Mouse (Mus musculus): ENCODE measurements around the gene Rcn3. TPM values are rescaled to one million over a fixed set of nuclear protein-coding genes. Genes with fewer than 3 reads are reported as not detected.
A peak's percentile ranks its signal among the peaks of the same experiment; 100 is the strongest.

Gene Rcn3
- polyA plus RNA-seq, 1 experiment from 2014 or later = 262 TPM

GRCm38 (mm10) chr7:45056329-45056971, 35.6 kb downstream of the Rcn3 start:
- H3K27me3 ChIP-seq (ENCODE audit: control insufficient read depth, insufficient read depth, low read length) = no peaks in the 10 kb centered on the region
- H3K4me3 ChIP-seq (ENCODE audit: control insufficient read depth in 1 of 2, insufficient read depth in 1 of 2, low read depth in 1 of 2, low read length in 2 of 2) = no peak overlapping the region
- H3K9ac ChIP-seq (ENCODE audit: low read length) = no peak overlapping the region
- no peaks in the 10 kb centered on the region for H3K36me3 ChIP-seq (ENCODE audit: control insufficient read depth, insufficient read depth, low read length)
- no peak overlapping the region for H3K4me2 ChIP-seq (ENCODE audit: low read length)
- no peak overlapping the region for H3K27ac ChIP-seq (replicated peaks in 1 of 2; ENCODE audit: control insufficient read depth in 1 of 2, insufficient read depth in 1 of 2, low read depth in 2 of 2, low read length in 2 of 2)
- H3K9me3 ChIP-seq (ENCODE audit: control insufficient read depth, low read length) = no peaks in the 10 kb centered on the region
- ATAC-seq (ENCODE audit: insufficient number of reproducible peaks, insufficient read depth, low FRiP score, low read depth) = no peak
- H3K4me1 ChIP-seq (ENCODE audit: control insufficient read depth in 2 of 2, insufficient read depth in 2 of 2, low read length in 2 of 2) = peaks cover 7 to 8% of the 10 kb centered on the region in 2 experiments; a peak in 3 of 4 replicates
- WGBS = 61% methylated on average over 14 of the region's 14 CpGs

- H3K9me3 ChIP-seq (ENCODE audit: control insufficient read depth, low read length) = no peaks in the 10 kb centered on the region
- peak overlapping the region; percentile 97 for H3K4me2 ChIP-seq (ENCODE audit: low read length)
- H3K9ac ChIP-seq (ENCODE audit: low read length) = peak overlapping the region; percentile 92
- H3K4me1 ChIP-seq (ENCODE audit: control insufficient read depth in 2 of 2, insufficient read depth in 2 of 2, low read length in 2 of 2) = peaks cover 7 to 14% of the 10 kb centered on the region in 2 experiments; a peak in 3 of 4 replicates
- peak; percentile 95 for ATAC-seq (ENCODE audit: insufficient number of reproducible peaks, insufficient read depth, low FRiP score, low read depth)
- H3K27ac ChIP-seq (replicated peaks in 1 of 2; ENCODE audit: control insufficient read depth in 1 of 2, insufficient read depth in 1 of 2, low read depth in 2 of 2, low read length in 2 of 2) = peak overlapping the region; percentile 92 to 97
- WGBS = under 1% methylated on average over 33 of the region's 33 CpGs
- H3K27me3 ChIP-seq (ENCODE audit: control insufficient read depth, insufficient read depth, low read length) = no peaks in the 10 kb centered on the region
- H3K4me3 ChIP-seq (ENCODE audit: control insufficient read depth in 1 of 2, insufficient read depth in 1 of 2, low read depth in 1 of 2, low read length in 2 of 2) = peak overlapping the region; percentile 45 to 75
- peaks cover 18% of the 10 kb centered on the region for H3K36me3 ChIP-seq (ENCODE audit: control insufficient read depth, insufficient read depth, low read length)
Observed at GRCm38 (mm10) chr7:45053931-45054510, 38.0 kb downstream of the Rcn3 start.

DNA sequence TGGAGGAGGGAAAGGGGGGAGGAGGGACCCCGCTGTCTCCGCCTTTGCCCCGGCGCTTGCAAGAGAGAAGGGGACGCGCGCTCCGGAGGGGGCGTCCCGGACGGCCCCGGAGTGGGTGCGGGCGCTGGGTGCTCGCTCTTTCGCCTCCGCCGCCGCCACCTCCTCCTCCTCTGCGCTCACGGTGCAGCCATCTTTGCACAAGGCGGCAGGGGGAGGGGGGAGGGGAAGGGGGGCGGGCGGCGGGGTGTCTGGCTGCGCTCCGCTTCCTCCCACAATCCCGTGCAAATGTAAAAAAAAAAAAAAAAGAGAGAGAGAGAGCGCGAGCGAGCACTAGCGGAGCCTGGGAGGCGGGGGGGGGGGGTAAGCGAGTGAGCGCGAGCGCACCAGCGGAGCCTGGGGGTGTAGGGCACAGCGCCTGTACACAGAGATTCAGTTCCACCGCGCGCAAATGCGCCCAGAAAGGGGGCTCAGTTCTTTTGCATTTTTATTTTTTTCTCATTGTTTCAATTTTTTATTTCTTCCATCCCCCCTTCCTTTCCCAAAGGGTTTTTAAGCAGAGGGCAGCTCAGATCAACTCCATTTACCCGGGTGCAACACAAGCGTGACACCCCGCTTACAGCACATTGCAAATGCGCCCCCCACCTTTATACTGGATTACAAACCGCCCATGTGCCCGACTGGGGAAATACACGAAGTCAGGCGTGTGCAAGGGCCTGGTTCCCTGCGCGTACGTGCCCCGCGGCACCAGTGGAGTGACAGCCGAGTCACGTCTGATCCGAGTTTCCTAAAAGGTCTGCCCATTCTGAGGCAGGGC, 38.7 kb downstream of the Rcn3 start:
- peak overlapping the region; percentile 97 for H3K4me2 ChIP-seq (ENCODE audit: low read length)
- peak; percentile 58 for ATAC-seq (ENCODE audit: insufficient number of reproducible peaks, insufficient read depth, low FRiP score, low read depth)
- peaks cover 7 to 14% of the 10 kb centered on the region in 2 experiments; a peak in 3 of 4 replicates for H3K4me1 ChIP-seq (ENCODE audit: control insufficient read depth in 2 of 2, insufficient read depth in 2 of 2, low read length in 2 of 2)
- H3K36me3 ChIP-seq (ENCODE audit: control insufficient read depth, insufficient read depth, low read length) = peaks cover 25% of the 10 kb centered on the region
- peak overlapping the region; percentile 75 to 99 for H3K4me3 ChIP-seq (ENCODE audit: control insufficient read depth in 1 of 2, insufficient read depth in 1 of 2, low read depth in 1 of 2, low read length in 2 of 2)
- H3K27me3 ChIP-seq (ENCODE audit: control insufficient read depth, insufficient read depth, low read length) = no peaks in the 10 kb centered on the region
- peak overlapping the region; percentile 97 for H3K27ac ChIP-seq (replicated peaks in 1 of 2; ENCODE audit: control insufficient read depth in 1 of 2, insufficient read depth in 1 of 2, low read depth in 2 of 2, low read length in 2 of 2)
- H3K9ac ChIP-seq (ENCODE audit: low read length) = peak overlapping the region; percentile 92
- H3K9me3 ChIP-seq (ENCODE audit: control insufficient read depth, low read length) = no peaks in the 10 kb centered on the region
- under 1% methylated on average over 21 of the region's 59 CpGs for WGBS

DNA sequence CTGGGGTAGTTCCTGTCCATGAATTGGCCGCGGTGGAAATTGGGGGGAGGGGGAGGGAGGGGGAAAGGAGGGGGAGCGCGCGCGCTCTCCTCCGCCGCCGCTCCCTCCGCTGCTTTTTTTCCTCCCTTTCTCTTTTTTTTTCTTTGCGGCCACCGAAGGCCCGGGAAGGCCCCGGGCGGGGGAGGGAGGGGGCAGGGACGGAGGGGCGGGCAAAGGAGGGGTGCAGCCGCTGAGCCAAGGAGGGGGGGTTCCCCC, 39.2 kb downstream of the Rcn3 start, which contains the start of gene Prr12:
Gene Prr12 (minus strand): TSS at position 20 of the 255 bp plus-strand sequence.
- 0% methylated on average over 8 of the region's 18 CpGs for WGBS
- H3K27me3 ChIP-seq (ENCODE audit: control insufficient read depth, insufficient read depth, low read length) = no peaks in the 10 kb centered on the region
- peaks cover 30% of the 10 kb centered on the region for H3K36me3 ChIP-seq (ENCODE audit: control insufficient read depth, insufficient read depth, low read length)
- H3K9ac ChIP-seq (ENCODE audit: low read length) = peak within 1 kb of the TSS; percentile 92
- H3K9me3 ChIP-seq (ENCODE audit: control insufficient read depth, low read length) = no peaks in the 10 kb centered on the region
- peaks cover 7 to 14% of the 10 kb centered on the region in 2 experiments; a peak in 3 of 4 replicates for H3K4me1 ChIP-seq (ENCODE audit: control insufficient read depth in 2 of 2, insufficient read depth in 2 of 2, low read length in 2 of 2)
- peak within 1 kb of the TSS; percentile 97 for H3K4me2 ChIP-seq (ENCODE audit: low read length)
- peak within 1 kb of the TSS; percentile 97 for H3K27ac ChIP-seq (replicated peaks in 1 of 2; ENCODE audit: control insufficient read depth in 1 of 2, insufficient read depth in 1 of 2, low read depth in 2 of 2, low read length in 2 of 2)
- no peak; the same call in 1 of the 2 replicates for ATAC-seq (ENCODE audit: insufficient number of reproducible peaks, insufficient read depth, low FRiP score, low read depth)
- H3K4me3 ChIP-seq (ENCODE audit: control insufficient read depth in 1 of 2, insufficient read depth in 1 of 2, low read depth in 1 of 2, low read length in 2 of 2) = peak within 1 kb of the TSS; percentile 75 to 99

DNA sequence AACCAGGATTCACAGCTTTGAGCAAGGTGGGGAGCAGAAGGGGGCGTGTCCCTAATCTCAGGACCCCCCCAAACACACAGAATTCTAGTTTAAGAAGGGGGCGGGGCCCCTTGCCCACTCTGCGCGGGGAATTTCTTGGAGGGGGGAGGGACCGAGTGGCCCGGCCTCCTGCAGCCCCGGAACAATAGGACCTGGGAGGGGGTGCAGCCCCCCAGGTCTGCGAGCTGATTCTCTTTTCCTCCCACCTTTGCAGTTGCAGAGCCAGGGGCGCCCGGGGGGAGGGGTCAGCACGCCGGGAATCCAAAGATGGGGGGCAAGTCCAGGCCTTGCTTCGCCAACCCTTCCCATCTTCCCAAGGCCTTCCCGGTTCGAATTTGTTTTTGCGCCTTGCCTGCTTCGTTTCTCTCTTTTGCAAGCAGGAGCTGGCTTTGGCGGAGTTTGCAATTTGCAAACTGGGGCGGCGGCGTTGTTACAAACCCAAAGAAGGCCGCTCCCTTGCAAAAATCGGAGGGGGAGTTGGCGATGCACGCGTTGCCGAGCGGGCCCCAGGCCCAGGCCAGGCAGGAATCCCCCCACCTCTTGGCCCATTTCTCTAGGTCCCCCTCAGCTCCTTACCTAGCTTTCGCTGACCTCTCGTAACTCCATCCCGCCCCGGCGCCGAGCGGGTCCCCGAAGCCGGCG, 39.7 kb downstream of the Rcn3 start:
- no peaks in the 10 kb centered on the region for H3K9me3 ChIP-seq (ENCODE audit: control insufficient read depth, low read length)
- WGBS = under 1% methylated on average over 38 of the region's 38 CpGs
- H3K9ac ChIP-seq (ENCODE audit: low read length) = peak overlapping the region; percentile 92
- peak overlapping the region; percentile 75 to 99 for H3K4me3 ChIP-seq (ENCODE audit: control insufficient read depth in 1 of 2, insufficient read depth in 1 of 2, low read depth in 1 of 2, low read length in 2 of 2)
- peaks cover 35% of the 10 kb centered on the region for H3K36me3 ChIP-seq (ENCODE audit: control insufficient read depth, insufficient read depth, low read length)
- peaks cover 7 to 14% of the 10 kb centered on the region in 2 experiments; a peak in 3 of 4 replicates for H3K4me1 ChIP-seq (ENCODE audit: control insufficient read depth in 2 of 2, insufficient read depth in 2 of 2, low read length in 2 of 2)
- ATAC-seq (ENCODE audit: insufficient number of reproducible peaks, insufficient read depth, low FRiP score, low read depth) = no peak
- H3K27ac ChIP-seq (replicated peaks in 1 of 2; ENCODE audit: control insufficient read depth in 1 of 2, insufficient read depth in 1 of 2, low read depth in 2 of 2, low read length in 2 of 2) = peak overlapping the region; percentile 87 to 97
- H3K4me2 ChIP-seq (ENCODE audit: low read length) = peak overlapping the region; percentile 97
- H3K27me3 ChIP-seq (ENCODE audit: control insufficient read depth, insufficient read depth, low read length) = no peaks in the 10 kb centered on the region

GRCm38 (mm10) chr7:45051601-45051974, 40.4 kb downstream of the Rcn3 start:
- Histone ChIP-seq H3K4me1 (ENCODE audit: control insufficient read depth in 2 of 2, insufficient read depth in 2 of 2, low read length in 2 of 2) (peaks cover 7 to 14% of the 10 kb centered on the region in 2 experiments; a peak in 3 of 4 replicates), H3K9me3 (ENCODE audit: control insufficient read depth, low read length) (no peaks in the 10 kb centered on the region), H3K4me3 (ENCODE audit: control insufficient read depth in 1 of 2, insufficient read depth in 1 of 2, low read depth in 1 of 2, low read length in 2 of 2) (peak overlapping the region; percentile 75 to 99), H3K4me2 (ENCODE audit: low read length) (peak overlapping the region; percentile 97), H3K27me3 (ENCODE audit: control insufficient read depth, insufficient read depth, low read length) (no peaks in the 10 kb centered on the region), H3K27ac (replicated peaks in 1 of 2; ENCODE audit: control insufficient read depth in 1 of 2, insufficient read depth in 1 of 2, low read depth in 2 of 2, low read length in 2 of 2) (peak overlapping the region; percentile 87 to 97), H3K9ac (ENCODE audit: low read length) (peak overlapping the region; percentile 92), H3K36me3 (ENCODE audit: control insufficient read depth, insufficient read depth, low read length) (peaks cover 42% of the 10 kb centered on the region)
- 3% methylated on average over 13 of the region's 13 CpGs for WGBS
- ATAC-seq (ENCODE audit: insufficient number of reproducible peaks, insufficient read depth, low FRiP score, low read depth) = no peak

DNA sequence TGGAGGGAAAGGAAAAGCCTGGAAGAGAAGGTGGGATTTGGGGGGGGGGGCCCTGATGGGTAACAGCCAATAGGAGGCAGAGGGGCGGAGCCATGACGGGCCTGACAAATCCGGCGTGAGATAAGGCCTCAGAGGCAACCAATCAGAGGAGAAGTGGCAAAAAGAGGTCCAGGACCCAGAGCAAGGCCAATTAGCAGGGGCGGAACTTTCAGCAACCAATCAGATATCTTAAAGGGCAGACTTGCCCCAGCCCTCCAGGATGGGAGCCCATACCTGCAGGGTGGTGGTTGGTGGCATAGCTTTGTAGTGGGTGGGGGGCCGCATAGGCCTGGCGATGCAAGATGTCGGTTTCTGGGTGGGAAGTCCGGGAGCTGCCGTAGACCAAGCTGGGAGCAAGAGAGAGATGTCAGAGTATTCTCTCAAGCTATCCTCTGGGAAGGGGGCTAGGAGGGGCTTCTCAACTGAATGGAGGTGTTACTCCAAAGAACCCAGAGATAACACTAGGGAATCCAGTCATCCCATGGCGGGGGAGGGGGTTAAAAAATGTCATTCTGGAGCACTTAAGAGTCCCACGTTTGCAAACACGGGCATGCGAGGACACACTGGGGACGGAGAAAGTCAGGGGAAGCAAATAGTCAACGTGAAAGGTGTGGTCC, 40.9 kb downstream of the Rcn3 start:
- H3K27me3 ChIP-seq (ENCODE audit: control insufficient read depth, insufficient read depth, low read length) = no peaks in the 10 kb centered on the region
- H3K4me1 ChIP-seq (ENCODE audit: control insufficient read depth in 2 of 2, insufficient read depth in 2 of 2, low read length in 2 of 2) = peaks cover 7 to 14% of the 10 kb centered on the region in 2 experiments; a peak in 3 of 4 replicates
- no peak for ATAC-seq (ENCODE audit: insufficient number of reproducible peaks, insufficient read depth, low FRiP score, low read depth)

More for the DNA sequence above, 40.9 kb downstream of the Rcn3 start:
- peak overlapping the region; percentile 92 for H3K9ac ChIP-seq (ENCODE audit: low read length)
- H3K9me3 ChIP-seq (ENCODE audit: control insufficient read depth, low read length) = no peaks in the 10 kb centered on the region
- H3K4me3 ChIP-seq (ENCODE audit: control insufficient read depth in 1 of 2, insufficient read depth in 1 of 2, low read depth in 1 of 2, low read length in 2 of 2) = peak overlapping the region; percentile 75 to 99
- peak overlapping the region; percentile 97 for H3K4me2 ChIP-seq (ENCODE audit: low read length)
- 6% methylated on average over 16 of the region's 16 CpGs for WGBS
- peaks cover 47% of the 10 kb centered on the region for H3K36me3 ChIP-seq (ENCODE audit: control insufficient read depth, insufficient read depth, low read length)
- H3K27ac ChIP-seq (replicated peaks in 1 of 2; ENCODE audit: control insufficient read depth in 1 of 2, insufficient read depth in 1 of 2, low read depth in 2 of 2, low read length in 2 of 2) = peak overlapping the region; percentile 87 to 97; a peak in 3 of 4 replicates

Data from heart, embryonic 14.5 days (tissue).